Mouse (Mus musculus) liver (tissue): ENCODE data around the gene Obsl1.

Source experiments
- DNase-seq: peaks from one replicate; pipeline ENCODE4 v3.0.0-alpha.2; 2020; ENCODE audit warnings: mixed read lengths

Gene Obsl1

DNA sequence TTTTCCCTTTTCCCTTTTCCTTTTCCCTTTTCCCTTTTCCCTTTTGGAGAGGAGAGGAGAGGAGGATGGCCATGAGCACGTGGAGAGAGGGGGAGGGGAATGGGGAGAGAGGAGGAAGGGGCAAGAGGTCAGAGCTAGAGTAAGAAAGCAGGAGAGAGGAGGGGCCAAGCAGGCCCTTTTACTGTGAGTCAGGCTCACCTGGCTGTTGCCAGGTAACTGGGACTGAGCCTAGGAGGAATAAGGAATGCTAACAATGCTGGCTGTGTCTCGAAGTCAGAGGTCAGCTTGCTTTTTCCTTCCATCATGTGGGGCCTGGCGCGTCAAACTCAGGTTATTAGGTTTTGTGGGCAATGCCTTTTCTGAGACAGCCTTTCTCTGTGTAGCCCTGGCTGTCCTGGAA is 11.7 kb upstream of the Obsl1 start:
- no peak for DNase-seq

GRCm38 (mm10) chr1:75516703-75517380 is 10.6 kb upstream of the Obsl1 start:
- no peak for DNase-seq

GRCm38 (mm10) chr1:75512550-75512949 is 6.3 kb upstream of the Obsl1 start:
- no peak for DNase-seq

DNA sequence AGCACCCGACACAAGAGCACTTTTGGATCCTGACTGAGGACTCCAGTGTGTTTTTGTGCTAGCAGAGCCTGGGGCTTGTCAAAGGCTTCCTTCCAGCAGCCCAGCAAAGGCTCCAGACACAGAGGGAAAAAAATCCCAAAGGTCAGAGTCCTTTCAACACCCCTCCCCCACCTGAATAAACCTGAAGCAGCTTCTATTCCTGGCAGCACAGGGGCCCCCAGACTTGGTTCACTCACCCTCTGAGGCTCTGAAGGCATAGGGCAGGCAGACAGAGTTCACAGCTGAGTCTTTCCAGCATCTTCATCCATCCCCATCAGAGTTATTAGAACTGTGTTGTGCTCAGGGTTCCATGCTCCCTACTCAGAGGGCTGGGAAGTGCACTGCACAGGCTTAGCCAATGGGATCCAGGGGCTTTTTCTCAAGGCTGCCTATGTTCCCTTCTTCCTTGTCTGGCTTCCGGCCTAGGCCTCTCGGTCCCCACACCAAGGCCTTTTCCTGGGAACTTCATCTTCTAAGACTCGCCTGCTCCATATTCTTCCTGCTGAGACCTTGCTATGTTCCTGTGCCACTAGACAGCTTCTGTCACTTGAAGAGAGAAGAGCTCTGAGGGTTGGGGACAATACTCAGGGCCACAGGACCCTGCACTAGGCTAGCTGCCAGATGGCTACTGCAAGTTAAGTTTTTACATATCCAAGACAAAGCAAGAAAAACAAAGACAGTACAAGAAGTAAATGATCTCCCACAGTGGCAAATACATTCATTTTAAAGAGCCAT is 5.4 kb upstream of the Obsl1 start:
- no peak for DNase-seq

DNA sequence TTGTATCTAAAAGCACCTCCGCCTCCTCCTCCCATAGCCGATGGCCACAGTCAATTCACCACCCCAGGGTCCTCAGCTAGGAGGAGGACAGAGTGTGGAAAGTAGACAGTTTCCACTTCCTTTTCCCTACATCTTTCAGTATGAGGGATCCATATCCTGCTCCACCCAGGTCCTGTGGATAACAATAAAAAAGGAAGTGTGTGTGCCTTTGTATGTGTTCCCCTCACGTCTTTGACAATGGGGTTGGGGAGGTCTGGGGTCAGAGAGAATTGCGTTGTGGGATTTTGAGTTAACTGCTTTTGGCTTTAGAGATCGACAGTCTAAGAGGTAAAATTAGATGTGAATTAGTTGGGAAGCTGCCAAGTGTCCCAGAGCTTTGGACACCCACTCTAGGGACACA is 3.9 kb upstream of the Obsl1 start:
- DNase-seq, result no peak

DNA sequence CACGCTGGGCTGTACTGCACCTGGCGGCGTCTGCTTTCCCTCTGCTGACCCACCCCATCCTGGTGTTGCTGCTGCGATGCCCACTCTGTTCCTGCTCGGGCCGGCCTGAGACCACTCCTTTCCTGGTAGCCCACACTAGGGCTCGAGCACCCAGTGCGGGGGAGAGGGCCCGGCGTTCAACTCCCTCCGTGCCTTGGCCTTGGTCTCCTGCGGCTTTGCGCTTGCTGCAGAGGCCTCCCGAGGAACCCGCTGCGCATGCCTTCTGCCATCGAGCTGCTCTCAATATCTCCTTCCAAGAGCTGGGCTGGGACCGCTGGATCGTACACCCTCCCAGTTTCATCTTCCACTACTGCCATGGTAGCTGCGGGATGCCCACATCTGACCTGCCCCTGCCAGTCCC is 3.3 kb upstream of the Obsl1 start:
- no peak for DNase-seq

DNA sequence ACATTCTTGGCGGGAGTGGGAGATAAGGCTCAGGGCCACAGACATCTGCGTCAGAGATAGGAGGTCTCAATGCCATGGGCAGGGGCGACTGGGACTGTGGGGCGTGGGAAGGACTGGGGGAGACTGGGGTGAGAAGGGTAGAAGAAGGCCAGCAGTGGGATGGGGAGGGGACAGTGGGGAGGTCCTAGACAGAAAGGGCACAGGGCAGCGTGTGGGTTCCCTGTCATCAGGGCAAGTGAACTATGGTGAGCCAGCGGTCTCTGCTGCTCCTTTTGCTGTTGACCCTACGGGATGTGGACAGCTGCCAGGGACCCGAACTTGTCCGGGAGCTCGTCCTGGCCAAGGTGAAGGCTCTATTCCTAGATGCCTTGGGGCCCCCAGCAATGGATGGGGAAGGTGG is 754 bp upstream of the Obsl1 start, which contains the start of gene Inha:
Inha (plus strand) TSS at position 72 of the 400 bp plus-strand sequence.
- no peak for DNase-seq

GRCm38 (mm10) chr1:75505159-75505955 is 895 bp downstream of the Obsl1 start:
- DNase-seq, result no peak

GRCm38 (mm10) chr1:75504256-75505045 is 1.8 kb downstream of the Obsl1 start:
- no peak for DNase-seq

DNA sequence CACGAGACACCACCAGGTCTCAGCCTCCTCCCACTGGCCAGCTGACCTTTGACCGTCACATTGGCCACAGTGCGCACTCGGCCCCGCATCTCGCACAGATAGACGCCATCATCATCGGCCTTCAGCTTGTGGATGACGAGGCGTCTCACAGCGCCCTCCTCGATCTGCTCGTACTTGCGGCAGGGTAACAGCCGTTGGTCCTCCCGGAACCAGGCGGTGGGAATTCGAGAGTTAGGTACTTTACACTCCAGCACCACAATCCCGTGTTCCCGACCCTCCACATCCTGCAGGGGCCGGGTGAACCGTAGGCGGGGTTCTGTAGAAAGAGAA is 2.6 kb downstream of the Obsl1 start:
- no peak for DNase-seq

- DNase-seq, result no peak
Observed at GRCm38 (mm10) chr1:75502945-75503650, 3.2 kb downstream of the Obsl1 start.

- DNase-seq, result no peak
Observed at GRCm38 (mm10) chr1:75501905-75502304, 4.3 kb downstream of the Obsl1 start.

DNA sequence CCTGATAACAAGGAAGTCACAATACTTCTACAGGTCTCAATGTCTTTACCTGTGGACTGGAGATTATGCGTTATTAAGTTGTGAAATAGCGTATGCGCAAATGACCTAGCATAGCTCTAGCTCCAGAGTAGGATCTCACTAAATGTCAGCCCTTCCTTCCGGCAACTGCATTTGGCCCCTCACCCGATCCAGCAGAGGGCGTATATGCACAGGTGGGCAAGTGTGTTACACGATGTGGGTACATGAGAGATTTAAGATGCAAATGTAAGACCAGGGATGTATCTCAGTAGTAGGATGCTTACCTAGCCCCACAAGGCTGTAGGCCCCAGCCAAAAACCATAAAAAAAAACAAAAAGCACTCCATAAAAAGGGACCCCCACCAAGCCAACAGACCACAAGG is 6.8 kb downstream of the Obsl1 start:
- DNase-seq, result no peak

DNA sequence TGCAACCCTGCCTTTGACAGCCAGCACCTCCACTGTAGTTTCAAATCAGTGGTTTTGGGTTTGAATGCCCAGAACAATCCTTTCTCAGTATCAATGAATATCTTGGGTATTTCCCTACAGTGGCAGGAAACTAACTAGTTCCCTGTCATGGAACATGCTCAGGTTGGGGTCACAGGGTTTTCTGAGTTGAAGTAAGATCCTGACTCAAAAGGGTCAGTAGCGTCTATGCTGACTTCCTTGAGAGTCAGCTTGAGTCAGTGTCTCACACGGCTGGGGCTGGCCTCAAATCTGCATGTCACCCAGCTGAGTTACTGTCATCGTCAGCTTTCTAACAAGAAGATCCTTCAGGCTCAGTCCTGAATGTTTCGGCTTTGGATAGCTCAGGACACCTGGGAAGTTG is 7.4 kb downstream of the Obsl1 start:
- no peak for DNase-seq

DNA sequence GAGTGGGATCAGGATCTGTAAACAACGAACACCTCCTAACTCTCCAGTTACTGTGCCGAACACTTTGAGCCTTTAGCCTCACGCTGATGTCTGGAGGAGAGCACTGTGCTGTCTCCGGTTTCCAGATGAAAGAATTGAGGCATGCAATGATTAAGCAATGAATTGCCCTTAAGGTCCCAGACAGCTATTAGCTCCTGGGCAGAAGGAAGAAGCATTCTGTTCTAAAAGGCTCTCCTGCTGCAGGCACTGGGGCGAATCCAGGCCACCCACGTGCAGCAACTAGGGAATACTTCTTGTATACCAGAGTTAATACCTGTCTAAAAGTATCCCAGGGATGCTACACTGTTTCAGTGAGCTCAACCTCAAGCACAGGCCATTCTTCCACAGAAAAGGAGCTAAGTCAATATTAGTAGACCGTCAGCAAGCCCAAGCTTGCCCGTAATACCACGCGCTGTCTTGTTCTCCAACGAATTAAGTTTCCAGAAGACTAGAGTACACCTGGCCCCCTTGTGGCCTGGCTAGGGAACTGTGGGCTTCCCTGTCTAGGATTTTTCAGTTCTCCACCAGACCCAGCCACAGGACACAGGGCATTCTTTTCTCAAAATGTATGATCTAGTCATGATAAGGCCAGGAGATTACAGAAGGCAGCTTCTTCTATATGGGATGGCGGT is 11.2 kb downstream of the Obsl1 start:
- no peak for DNase-seq

GRCm38 (mm10) chr1:75492579-75493170 is 13.6 kb downstream of the Obsl1 start:
- DNase-seq, result no peak

- no peak for DNase-seq
Observed at GRCm38 (mm10) chr1:75490785-75491551, 15.3 kb downstream of the Obsl1 start.

- peak; percentile 62 for DNase-seq
Observed at GRCm38 (mm10) chr1:75487405-75488161, 18.7 kb downstream of the Obsl1 start.

DNA sequence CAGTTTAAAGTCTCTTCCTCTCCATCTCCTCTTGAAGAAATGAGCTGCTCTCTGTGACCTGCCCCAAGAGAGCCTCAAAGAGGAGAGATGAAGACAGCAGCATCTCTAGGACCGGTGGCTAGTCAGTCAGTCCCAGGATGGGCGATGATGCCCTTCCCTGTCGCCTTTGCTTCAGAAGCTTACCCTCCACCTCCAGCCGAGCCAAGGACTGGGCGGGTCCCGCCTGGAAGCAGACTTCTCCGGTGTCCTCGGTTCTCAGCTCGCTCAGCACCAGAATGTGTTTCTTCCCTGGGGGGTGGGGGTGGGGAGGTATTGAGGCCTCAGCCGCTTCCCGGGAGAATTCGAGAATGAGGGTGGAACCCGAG is 19.2 kb downstream of the Obsl1 start:
- DNase-seq, result no peak

- DNase-seq, result no peak
Observed at GRCm38 (mm10) chr1:75486561-75486960, 19.7 kb downstream of the Obsl1 start.
